Mouse (Mus musculus) cerebellum, adult 9-10 months (tissue): ENCODE data around the gene Hsd17b7.

Source experiments
- DNase-seq: peaks from one replicate; pipeline ENCODE4 v3.0.0; 2022

Hsd17b7 gene

GRCm38 (mm10) chr1:169934005-169934725 lies 34.9 kb downstream of the Hsd17b7 start:
- peak; percentile 69 for DNase-seq

GRCm38 (mm10) chr1:169932122-169932746 lies 36.8 kb downstream of the Hsd17b7 start:
- DNase-seq = no peak

GRCm38 (mm10) chr1:169931698-169932097 lies 37.3 kb downstream of the Hsd17b7 start:
- no peak for DNase-seq

DNA sequence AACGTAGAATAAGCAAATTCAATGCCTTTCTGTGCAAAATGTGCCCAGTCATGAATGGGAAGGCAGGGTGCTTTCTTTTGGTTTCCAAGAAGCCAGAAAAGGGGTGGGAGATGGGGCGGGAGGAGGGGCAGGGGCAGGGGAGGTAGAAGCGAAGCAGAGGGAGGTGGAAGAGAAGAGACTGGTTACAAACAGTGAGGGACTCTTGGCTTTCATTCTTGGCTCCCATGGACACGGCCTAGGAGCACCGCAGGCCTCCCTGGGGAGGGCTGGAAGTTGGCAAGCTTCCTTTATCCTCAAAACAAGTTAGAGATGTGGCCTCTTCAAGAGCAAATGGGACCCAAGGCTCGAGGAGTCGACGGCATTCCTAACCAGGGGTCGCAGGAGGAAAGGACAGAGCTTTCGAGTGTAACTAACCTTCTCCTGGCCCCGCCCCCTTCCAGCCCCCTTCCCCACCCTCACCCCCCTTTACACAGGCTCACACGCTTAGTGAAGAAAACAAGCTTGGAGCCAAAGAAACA lies 40.5 kb downstream of the Hsd17b7 start, which contains the start of gene Ccdc190:
Ccdc190 (plus strand) TSS at position 195 of the 518 bp plus-strand sequence.
- peak; percentile 21 for DNase-seq

DNA sequence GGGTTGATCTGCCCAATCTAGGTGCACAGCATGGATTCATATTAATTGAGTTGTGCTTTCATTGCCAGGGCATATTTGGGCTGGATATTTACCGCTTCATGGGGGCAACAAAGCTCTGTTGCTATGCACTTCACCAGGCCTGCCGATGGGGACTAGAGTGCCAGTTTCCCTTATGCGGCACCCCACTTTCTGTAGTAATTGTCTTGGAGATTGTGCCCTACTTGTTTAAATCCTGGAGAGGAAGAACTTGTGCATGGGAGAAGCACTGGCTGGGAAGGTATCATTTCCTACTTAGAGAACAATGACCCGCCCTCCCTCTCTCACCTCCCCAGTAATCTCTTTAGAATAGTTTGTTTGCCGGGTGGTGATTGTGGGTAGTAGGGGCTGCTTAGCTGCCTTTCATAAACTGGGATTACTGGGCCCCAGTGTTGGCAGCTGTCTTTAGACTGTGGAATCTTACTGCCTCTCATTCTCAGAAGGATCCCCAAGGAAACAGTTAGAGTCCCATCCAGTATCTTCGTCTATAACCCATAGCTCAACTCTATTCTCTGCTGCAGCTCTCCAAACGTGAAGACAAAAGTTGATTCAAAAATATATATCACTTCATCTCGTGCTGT lies 41.2 kb downstream of the Hsd17b7 start:
- DNase-seq = no peak

DNA sequence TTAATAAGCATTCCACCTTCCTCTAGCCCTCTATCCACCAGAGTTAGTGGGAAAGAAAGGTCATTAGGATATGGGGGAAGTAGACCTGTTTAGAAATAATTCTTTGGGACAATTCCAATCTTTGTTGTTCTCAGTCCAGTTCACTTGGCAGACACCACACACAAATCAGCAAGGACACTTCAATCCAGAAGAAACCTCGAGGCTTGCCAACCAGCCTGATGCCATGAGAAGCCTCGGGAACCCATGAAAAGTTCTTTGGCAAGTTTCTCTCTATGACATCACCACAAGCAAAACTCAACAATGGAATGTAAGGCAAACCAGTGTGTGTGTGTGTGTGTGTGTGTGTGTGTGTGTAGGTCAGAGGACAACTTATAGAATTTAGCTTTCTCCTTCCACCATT lies 44.5 kb downstream of the Hsd17b7 start:
- DNase-seq = no peak

GRCm38 (mm10) chr1:169921710-169922211 lies 47.3 kb downstream of the Hsd17b7 start:
- peak; percentile 28 for DNase-seq

DNA sequence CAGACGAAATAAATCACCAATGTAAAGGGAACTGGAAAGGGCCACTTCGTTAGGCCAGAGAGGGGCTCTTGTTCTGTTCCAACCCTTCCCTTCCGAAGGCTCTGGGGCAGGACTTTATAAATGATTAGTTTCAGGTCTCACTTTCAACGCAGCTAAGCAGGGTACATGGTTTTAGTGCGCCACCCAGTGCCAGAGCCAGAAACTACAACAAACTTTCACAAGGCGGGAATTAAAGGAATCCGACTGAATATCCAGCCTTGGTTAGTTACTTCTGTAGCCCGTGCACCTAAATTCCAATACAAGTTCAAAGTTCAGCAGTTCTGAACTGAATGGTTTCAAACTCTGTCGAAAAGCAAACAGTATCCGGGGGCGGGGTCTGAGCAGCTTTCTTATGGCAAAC lies 49.8 kb downstream of the Hsd17b7 start:
- DNase-seq = peak; percentile 58

GRCm38 (mm10) chr1:169917998-169918397 lies 51.0 kb downstream of the Hsd17b7 start:
- DNase-seq = no peak

- DNase-seq = no peak
Observed at GRCm38 (mm10) chr1:169917115-169917796, 51.8 kb downstream of the Hsd17b7 start.

DNA sequence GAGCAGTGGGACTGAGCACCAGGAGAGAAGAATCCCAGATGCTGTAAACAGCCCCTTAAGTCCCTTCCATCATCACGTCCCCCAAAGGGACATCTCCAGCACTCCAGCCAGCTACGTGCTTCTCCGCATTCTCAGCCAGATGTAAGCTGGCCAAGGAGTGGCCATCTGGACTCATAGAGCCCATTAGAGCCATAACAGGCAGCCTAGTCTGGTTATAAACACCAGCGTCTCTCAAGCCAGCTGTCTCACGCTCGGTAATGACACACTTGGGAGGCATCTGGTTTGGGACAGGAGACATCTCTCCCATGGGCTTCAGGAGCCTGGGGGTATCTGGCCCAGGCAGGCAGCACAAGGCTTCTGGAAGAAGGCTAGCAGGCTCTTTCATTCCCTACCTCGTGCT lies 52.4 kb downstream of the Hsd17b7 start:
- DNase-seq = no peak

DNA sequence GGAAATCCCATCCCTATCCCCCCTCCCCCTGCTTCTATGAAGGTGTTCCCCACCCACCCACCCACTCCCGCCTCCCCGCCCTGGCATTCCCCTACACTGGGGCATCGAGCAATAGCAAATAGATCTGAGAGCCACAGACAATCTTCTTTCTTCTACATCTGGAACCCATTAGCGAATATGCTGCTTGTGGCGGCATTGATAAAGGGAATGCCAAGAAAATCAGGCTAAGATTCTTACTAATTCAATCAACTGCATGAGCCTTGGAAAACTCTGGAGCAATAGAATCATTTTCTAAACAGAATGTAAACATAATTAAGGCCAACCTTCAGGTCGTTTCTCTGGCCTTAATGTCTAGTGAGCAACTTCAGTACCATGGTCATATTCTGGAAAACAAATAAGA lies 57.5 kb downstream of the Hsd17b7 start:
- no peak for DNase-seq

GRCm38 (mm10) chr1:169910751-169911150 lies 58.3 kb downstream of the Hsd17b7 start:
- no peak for DNase-seq

- DNase-seq = no peak
Observed at GRCm38 (mm10) chr1:169909659-169910058, 59.4 kb downstream of the Hsd17b7 start.

DNA sequence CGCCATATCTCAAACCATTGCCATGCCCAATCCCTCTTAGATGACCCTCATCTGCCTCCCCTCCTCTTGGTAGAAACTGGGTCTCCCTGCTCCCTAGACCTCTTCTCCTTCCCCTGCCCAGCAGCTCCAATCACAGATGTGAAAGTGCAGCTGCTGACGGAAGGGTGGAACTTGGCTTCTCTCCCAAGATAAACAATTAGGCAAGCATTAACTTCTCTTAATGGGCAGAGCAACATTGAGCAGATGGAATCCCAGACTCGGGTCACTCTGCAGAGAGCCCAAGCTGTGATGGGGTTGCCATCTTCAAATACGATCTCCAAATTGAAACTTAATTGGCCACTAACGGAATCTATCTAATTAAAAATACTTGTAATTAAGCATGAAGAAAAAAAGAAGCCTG lies 59.9 kb downstream of the Hsd17b7 start:
- DNase-seq = no peak

GRCm38 (mm10) chr1:169900771-169901336 lies 68.2 kb downstream of the Hsd17b7 start:
- DNase-seq = no peak
